Mouse (Mus musculus): Measurements from ENCODE around the gene Tom1l1.
A peak's percentile ranks its signal among the peaks of the same experiment; 100 is the strongest.

The Tom1l1 gene

DNA sequence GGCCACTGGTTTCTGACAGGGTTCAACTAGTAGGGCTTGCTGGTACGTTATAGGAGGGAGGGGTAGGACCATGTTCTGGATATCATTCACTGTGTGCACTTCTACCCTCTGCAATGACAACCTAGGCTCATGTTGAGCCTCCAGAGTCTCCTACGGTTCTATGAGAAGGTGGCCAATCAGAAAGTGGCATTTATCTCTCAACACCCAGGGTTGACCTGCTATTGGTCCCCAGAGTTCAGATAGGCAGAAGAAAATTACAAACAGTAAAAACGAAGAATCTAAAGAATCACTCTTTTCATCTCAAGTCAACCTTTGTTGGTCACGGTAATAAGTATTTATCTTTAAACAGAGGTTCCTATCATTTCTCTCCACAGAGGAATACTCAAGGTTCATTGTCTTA lies 21.2 kb downstream of the Tom1l1 start:
- no peak for DNase-seq

- no peak for DNase-seq
Measured at GRCm38 (mm10) chr11:90666144-90666757, 21.9 kb downstream of the Tom1l1 start.

DNA sequence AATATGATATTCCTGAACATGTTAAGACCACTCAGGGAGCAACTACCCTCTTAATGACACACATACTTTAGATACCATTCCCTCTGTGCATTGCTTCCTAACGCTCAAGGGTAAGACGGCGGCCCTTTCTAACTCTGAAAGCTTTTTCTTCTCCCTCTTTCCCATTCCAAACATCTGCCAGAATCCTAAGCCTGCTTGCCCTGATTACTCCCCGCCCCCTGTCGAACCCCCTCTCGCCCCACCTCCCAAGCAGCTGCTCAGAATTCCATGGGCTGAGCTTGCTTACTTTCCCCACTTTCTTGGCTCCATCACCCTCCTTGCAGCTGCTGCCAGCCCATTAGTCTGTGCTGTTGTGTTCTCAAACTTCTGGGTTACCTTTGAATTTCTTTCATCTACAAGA lies 23.0 kb downstream of the Tom1l1 start:
- DNase-seq, result peak; percentile 22

DNA sequence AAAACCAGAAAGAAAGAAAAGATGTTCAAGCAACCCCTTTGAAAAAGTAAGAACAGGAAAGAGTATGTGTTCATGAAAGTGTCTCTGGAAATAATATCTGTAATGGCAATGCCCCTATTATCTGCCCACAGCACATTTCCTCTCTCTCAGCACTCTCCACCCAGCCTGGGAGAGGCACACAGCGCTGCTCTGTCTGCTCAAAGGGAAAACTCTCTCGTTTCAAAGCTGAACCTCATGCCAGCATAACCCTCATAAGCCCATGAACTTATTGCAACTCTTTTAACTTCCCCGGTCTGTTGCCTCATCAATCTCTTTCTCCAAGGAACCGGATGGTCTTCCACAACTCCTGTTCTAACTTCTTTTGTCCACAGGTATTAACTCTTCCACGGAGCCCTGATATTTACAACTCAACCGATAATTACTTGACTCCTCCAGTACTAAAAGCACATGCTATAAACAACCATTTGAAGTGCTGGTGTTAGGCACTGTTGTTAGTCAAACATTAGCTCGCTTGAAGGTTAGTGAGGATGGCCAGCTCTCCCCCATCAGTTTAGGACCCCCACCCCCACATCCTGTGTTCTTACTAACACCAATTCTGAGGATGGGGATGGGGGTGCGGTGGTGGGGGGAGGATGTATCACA lies 23.7 kb downstream of the Tom1l1 start:
- DNase-seq, result no peak

DNA sequence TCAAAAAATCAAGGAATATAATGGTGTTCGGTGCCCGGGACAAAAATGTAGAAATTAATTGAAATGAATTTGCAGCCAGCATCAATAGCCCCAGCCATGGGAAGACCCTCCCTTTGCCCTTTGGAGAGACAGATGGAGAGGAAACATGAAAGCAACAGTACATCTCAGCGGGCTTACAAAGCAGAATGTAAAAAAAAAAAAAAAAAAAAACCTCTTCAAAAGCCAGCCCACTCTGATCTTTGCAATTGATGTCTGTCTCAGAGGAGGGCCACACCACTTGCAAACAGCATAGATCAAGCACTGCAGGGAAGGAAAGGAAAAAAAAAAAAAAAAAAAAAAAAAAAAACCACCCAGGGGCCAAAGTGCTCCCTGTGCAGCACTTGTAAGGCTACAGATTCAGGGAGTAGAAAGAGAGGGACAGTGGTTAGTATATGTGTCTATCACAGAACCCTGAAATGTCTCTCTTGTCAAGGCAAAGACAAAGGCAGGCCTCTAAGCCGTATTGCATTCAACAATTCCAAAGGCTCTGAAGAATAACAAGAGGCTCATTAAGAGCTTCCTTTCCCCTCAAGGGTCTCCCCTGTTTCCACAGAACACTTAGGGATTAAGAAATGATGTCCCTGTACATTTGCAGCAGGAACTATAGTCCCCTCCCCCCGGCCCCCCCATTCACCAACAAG lies 24.4 kb downstream of the Tom1l1 start:
- no peak for DNase-seq

DNA sequence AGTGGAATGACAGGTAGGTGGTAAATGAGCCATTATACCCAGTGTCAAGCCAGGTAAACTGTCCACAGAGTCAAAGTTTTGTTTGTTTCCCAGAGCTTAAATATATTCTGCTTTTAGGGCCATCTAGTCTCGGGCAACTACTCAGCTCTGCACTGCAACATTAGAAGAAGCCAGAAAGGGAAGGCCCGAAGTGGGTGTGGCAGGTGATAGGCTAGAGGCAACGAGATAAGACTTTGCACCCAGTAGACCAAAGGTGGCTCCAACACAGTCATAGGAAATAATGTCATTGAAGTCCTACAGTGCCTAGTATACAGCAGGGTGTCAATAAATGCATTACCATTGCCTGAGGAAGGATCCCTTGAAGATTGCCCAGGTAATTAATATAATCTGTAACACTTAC lies 25.1 kb downstream of the Tom1l1 start:
- no peak for DNase-seq

DNA sequence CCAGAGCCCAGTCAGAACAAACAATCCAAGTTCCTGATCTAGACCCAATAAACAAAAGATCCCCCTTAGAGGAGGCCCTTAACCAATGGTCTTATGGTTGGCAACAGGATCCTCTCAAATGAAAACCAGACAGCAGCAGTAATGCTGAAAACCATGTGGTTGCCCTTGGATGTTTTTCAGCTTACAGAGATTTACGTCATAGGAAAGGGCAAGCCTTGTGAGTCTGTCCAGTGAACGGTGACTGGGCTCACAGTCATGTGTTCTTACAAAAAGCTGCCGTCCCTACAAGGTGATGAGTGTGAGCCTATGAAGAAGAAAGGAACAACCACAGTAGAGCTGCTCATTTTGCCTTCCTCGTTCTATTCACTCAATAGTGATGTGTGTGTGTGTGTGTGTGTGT lies 27.5 kb downstream of the Tom1l1 start:
- DNase-seq, result no peak

DNA sequence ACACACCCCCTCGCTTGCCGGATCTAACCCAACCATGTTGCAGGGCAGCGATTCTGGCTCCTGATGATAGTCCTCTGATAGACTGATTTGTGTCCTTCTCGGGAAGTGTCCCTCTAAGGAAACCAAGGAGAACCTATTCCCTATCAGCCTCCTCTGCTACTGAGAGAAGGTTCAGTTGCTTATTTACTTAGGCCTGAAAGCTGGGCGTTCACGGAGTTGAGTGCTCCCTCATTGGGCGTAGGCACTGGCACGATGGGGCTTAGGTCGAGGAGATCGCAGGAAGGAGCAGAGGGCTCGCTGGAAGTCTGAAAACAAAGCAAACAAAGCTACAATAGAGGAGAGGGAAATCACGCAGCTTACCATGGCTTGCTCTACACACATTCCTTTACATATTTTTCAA lies 30.6 kb downstream of the Tom1l1 start:
- no peak for DNase-seq

GRCm38 (mm10) chr11:90652603-90653002 lies 35.6 kb downstream of the Tom1l1 start:
- no peak for DNase-seq

DNA sequence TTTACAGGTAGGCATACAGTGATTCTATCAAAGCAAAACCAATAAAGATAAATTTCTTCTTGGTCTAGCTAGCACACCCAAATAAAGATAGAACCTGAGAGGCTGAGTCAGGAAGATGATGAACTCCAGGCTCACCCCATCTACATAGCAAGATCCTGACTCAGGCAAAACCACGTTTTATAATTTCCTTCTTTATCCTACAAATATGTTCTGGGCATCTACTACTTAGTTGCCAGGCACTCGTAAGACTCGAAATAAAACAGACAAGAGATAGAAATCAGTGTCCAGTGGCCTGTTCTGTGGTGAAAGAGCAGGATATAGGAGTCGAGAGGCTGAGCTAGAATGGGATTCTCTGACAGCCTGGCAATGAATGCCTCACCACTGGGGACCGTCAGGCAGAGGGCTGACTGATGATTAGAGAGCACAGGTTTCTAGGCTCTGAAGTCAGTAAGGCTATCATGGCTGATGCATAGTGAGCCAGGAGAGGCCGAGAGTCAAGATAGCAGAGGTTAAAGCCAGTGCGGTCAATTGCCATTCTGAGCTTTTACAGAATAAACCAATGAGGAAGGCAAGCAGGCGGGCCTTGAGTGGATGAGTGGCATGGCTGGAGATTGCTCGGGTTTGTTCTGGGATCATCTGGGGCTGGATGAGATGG lies 37.8 kb downstream of the Tom1l1 start:
- DNase-seq, result no peak

- peak; percentile 25 for DNase-seq
Measured at GRCm38 (mm10) chr11:90649777-90650176, 38.4 kb downstream of the Tom1l1 start.

GRCm38 (mm10) chr11:90638312-90638830 lies 49.8 kb downstream of the Tom1l1 start:
- no peak for DNase-seq

DNA sequence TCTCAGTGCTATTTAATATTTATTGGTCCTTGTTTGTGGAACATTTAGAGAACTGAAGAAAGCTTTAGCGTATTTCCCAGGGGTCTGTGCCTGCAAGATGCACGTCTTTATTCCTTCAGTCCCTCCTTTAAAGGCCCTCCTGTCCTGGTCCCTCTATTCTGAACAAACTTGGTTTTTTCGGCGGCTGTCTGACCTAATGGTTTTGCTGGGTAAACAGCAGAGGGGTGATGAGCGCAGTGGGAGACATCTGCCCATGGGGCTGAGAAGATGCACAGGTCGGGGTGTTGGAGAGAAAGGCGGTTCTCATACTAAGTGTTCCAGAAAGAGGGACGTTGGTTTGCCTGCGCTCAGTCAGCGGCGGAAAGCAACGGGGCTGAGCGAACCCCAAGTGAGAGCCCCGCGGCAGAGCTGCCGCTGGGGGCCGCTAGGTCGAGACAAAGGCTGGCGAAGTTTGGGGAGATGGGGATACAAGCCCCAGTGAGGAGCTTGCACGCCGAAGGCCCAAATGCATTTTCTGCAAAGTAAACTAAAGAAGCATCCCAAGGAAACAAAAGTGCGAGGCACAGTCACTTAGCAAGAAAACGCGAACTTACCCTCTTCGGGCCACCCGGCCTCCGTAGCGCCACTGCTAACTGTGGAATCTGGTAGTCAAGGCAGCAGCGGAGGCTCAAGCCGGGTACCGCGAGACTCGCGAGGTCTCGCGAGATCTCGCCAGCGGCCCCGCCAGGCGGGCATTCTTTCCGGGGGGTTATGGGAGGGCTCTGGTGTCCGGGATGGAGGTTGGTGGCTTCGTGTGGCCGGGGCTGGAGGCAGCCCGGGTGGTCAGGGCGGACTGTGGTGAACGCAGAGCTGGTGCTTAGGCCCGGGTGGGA lies 50.5 kb downstream of the Tom1l1 start, which contains the start of the genes Stxbp4 and Cox11:
Stxbp4 (minus strand) TSS at position 645 of the 872 bp plus-strand sequence.
Cox11 (plus strand) TSS at position 734 of the 872 bp plus-strand sequence.
- peak; percentile 96 for DNase-seq

GRCm38 (mm10) chr11:90634661-90635060 lies 53.5 kb downstream of the Tom1l1 start:
- DNase-seq, result no peak

DNA sequence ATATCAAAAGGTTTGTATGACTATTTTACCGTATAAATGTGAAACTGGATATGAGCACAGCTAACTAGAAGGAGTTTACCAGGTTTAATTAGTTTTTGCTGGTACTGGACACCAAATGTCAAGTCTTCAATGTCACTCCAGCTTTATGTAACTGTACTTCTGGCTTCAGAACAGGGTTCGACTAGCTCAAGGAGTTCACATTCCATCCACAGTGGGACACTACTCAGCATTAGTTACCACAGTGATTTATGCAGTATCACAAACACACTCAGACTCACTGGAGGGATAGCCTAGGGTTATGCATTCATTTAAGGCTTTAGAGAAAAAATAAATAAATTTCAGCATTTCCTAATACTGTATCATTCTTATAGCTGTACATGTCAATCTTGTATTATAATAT lies 55.7 kb downstream of the Tom1l1 start:
- no peak for DNase-seq

- no peak for DNase-seq
Measured at GRCm38 (mm10) chr11:90627751-90628150, 60.4 kb downstream of the Tom1l1 start.

DNA sequence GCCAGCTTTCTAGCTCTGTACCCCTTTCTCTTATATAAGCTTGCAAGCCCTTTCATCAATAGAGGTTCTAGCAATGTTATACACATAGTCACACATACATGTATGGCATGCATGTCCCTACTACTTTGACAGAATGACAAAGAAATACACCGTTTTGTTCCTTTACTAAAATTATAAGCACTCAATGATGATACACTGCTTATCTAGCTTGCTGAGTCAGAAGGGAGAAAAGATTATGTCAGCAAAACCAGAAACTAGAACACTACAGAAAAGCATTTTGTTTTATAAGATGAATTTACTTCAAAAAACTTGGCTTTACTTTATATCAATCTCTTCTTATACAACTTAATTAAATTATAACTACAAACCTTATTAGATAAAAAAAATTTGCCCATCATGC lies 63.0 kb downstream of the Tom1l1 start:
- no peak for DNase-seq

GRCm38 (mm10) chr11:90623477-90623876 lies 64.7 kb downstream of the Tom1l1 start:
- DNase-seq, result peak; percentile 52

DNA sequence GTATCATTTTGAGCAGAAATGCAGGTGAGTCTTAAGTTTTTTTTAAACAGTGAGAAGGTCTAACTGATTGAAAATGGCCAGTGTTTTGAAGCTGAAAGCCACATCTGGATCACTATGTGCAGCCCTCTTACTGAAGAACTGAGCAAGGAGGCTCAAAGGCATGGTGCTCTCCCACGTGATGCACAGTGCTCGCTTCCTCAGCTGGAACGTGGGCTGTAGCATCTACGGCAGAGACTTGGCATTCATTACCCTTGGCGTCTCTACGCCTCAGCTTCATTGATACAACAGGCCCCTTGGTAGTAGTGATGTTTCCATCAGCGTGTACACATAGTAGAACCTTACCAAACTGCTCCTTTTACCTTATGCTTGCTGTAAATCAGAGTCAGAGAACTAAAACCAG lies 65.7 kb downstream of the Tom1l1 start:
- peak; percentile 20 for DNase-seq

DNA sequence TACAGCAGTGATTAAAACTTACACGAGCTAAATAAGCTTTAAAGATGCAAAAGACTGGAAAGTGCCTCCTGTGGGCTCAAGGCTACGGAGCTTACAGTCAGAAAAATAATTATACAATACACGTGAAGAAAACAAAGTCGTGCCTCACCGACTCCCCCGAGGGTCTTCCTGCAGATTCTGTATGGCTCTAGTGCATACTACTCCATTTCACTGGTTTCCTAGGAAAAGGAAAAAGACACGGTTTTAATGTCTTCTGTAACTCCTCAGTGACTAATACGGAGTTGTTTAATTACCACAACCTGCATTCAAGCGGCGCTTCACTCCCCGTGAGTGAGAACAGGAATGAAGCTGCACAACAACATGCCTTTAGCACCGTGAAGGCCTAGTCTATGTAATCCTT lies 66.1 kb downstream of the Tom1l1 start:
- no peak for DNase-seq

DNA sequence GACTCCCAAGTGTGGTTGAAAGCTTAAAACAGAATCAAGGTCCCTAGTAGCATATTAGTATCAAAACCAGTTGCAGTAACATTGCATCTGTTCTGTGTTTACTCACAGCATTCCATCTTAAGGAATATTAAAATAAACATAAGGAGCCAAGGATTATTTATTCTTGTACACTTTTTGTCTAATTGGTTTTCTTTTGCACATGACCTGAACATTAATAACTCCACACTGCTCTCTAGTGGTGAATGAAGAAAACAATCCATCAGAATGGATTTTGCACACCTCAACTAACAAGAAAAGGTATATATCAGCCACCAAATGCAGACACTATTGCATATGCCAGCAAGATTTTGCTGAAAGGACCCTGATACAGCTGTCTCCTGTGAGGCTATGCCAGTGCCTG lies 71.7 kb downstream of the Tom1l1 start:
- no peak for DNase-seq

DNA sequence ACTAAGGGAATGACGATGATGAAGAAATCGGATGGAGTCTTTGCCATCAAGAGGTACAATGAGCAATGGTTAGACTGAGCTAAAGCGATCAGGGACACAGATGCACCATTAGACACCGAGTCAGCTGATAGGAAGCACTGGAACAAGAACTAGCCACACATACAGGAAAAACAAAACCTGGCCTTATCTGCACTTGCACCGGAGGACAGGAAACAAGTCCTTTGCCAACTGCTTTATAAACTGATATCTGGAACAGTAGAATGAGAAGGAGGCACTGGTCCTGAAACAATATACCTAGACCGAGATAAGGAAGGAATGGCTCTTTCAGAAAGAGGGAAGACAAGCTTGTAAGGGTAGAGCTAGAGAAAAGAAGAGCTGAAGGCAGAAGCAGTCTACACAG lies 73.4 kb downstream of the Tom1l1 start:
- no peak for DNase-seq
